Mouse (Mus musculus) granulocyte monocyte progenitor cell, adult 5-6 weeks (primary cell): ENCODE results near the gene Sppl2c. TPM values are rescaled to one million over a fixed set of nuclear protein-coding genes. Genes with fewer than 3 reads are reported as not detected.
A peak's percentile ranks its signal among the peaks of the same experiment; 100 is the strongest.
"Not testable (repeated sequence)": the region's sequence is repeated elsewhere in the genome, so short reads cannot be mapped to it uniquely, and the experiment has no call there.

Experiments
- ATAC-seq: replicated peaks from 2 replicates; pipeline ENCODE4 v1.8.0; 2016; ENCODE audit warnings: mild to moderate bottlenecking, moderate TSS enrichment, inconsistent platforms; ENCODE audit not compliant: poor library complexity, severe bottlenecking
- total RNA-seq, 2 experiments: library from RNA; stranded (forward) in 1 of 2; stranded (reverse) in 1 of 2; fragments of 200-712, 200-1000 nt in 1 of 2; fragments of >200 nt in 1 of 2; fragmentation: Nextera tagmentation in 1 of 2; gene quantifications; 2 replicates each; pipeline ENCODE4 v1.2.3; 2014 to 2017

Sppl2c gene
- total RNA-seq, 2 experiments from 2014 or later, result not detected

GRCm38 (mm10) chr11:104190008-104190407 lies 3.9 kb downstream of the Sppl2c start:
- no peak for ATAC-seq

- no peak for ATAC-seq
These were observed 9.3 kb downstream of the Sppl2c start for GRCm38 (mm10) chr11:104195382-104195781.

- peak; percentile 91 for ATAC-seq
These were observed 9.7 kb downstream of the Sppl2c start for GRCm38 (mm10) chr11:104195791-104196190.

- ATAC-seq, result 0 out of 2 replicates have a peak, but pooled peaks have one; percentile 22
These were observed 11.7 kb downstream of the Sppl2c start for GRCm38 (mm10) chr11:104197861-104198260.

GRCm38 (mm10) chr11:104203271-104203670 lies 17.1 kb downstream of the Sppl2c start:
- ATAC-seq, result no peak

GRCm38 (mm10) chr11:104206573-104206972 lies 20.4 kb downstream of the Sppl2c start:
- no peak for ATAC-seq

GRCm38 (mm10) chr11:104209041-104209440 lies 22.9 kb downstream of the Sppl2c start:
- no peak for ATAC-seq

- ATAC-seq, result no peak
These were observed 25.1 kb downstream of the Sppl2c start for GRCm38 (mm10) chr11:104211251-104211650.

- ATAC-seq, result not testable (repeated sequence)
These were observed 28.0 kb downstream of the Sppl2c start for GRCm38 (mm10) chr11:104214128-104214527.

GRCm38 (mm10) chr11:104218075-104218474 lies 31.9 kb downstream of the Sppl2c start:
- no peak for ATAC-seq

- ATAC-seq, result no peak
These were observed 34.2 kb downstream of the Sppl2c start for GRCm38 (mm10) chr11:104220291-104220690.

GRCm38 (mm10) chr11:104221751-104222150 lies 35.6 kb downstream of the Sppl2c start:
- no peak for ATAC-seq

- no peak for ATAC-seq
These were observed 37.2 kb downstream of the Sppl2c start for GRCm38 (mm10) chr11:104223301-104223700.

GRCm38 (mm10) chr11:104229391-104229790 lies 43.3 kb downstream of the Sppl2c start:
- no peak for ATAC-seq

- no peak for ATAC-seq
These were observed 44.1 kb downstream of the Sppl2c start for GRCm38 (mm10) chr11:104230066-104230778.

- peak; percentile 92 for ATAC-seq
These were observed 45.1 kb downstream of the Sppl2c start, which contains the start of gene Mapt for GRCm38 (mm10) chr11:104231041-104231911. Gene Mapt (plus strand): TSS chr11:104231390.

- no peak for ATAC-seq
These were observed 46.3 kb downstream of the Sppl2c start for GRCm38 (mm10) chr11:104232141-104233061.

GRCm38 (mm10) chr11:104233101-104233500 lies 47.0 kb downstream of the Sppl2c start:
- no peak for ATAC-seq

- no peak for ATAC-seq
These were observed 47.6 kb downstream of the Sppl2c start for GRCm38 (mm10) chr11:104233574-104234206.

- ATAC-seq, result no peak
These were observed 48.6 kb downstream of the Sppl2c start for GRCm38 (mm10) chr11:104234680-104235079.
